Mouse (Mus musculus): Measurements from ENCODE around the gene Gm17555. TPM values are rescaled to one million over a fixed set of nuclear protein-coding genes. Genes with fewer than 3 reads are reported as not detected.

The Gm17555 gene
- polyA plus RNA-seq, 2 experiments, result not detected

DNA sequence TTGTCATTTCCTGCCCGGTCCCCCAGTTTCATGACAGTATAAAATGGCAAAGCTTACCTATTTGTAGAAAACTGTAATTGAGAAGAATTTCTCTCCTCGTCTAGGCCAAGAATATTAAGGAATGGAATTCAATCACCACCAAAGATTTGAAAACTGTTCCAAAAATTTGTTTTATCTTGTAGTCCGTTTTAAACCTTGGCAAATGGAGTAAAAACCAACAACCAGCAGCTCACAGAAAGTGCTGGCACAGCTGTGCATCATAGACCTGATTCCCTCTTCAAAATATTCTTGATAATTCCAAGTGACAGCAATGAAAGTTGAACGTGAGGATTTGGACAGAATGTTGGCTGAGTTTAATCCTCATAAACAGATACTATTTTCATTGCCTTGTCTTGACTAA, 23.6 kb upstream of the Gm17555 start:
- 59% methylated on average over 4 of the region's 4 CpGs for WGBS
- no peak for ATAC-seq (ENCODE audit: low FRiP score, low read depth)
- no peak for DNase-seq (ENCODE audit: low spot score)

DNA sequence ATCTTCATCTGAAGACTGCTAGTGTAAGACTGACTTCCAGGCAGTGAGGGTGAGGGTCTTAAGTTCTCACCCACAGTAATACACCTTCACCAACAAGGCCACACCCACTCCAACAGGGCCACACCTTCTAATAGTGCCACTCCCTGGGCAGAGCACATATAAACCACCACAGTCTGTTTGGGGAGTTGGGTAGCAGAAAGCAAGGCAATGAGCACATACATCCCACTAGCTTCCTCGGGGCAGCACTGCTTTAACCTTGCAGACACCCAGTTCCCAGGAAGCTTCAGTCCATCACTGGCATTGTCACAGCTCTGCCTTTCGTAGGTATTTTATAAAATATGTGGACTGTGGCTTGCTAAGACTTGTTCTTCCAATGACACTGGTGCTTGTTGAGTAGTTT, 22.8 kb upstream of the Gm17555 start:
- TF ChIP-seq POLR2A (IDR thresholded peaks at IDR 0.05; ENCODE audit: borderline replicate concordance, extremely low read depth, insufficient read depth, insufficient read length), result no peak
- DNase-seq (ENCODE audit: low spot score), result no peak
- H3K27ac ChIP-seq (replicated peaks; ENCODE audit: low read depth, low read length), result no peak overlapping the region
- no peaks in the 10 kb centered on the region for H3K36me3 ChIP-seq (ENCODE audit: control insufficient read depth, insufficient read depth, low read length)
- H3K4me1 ChIP-seq (ENCODE audit: control insufficient read depth, insufficient read depth, low read length), result no peaks in the 10 kb centered on the region
- ATAC-seq (ENCODE audit: low FRiP score, low read depth), result no peak
- H3K27me3 ChIP-seq (ENCODE audit: control insufficient read depth, insufficient read depth, low read length), result no peaks in the 10 kb centered on the region
- H3K4me3 ChIP-seq (replicated peaks; ENCODE audit: low read length), result no peak overlapping the region
- 79% methylated on average over 2 of the region's 2 CpGs for WGBS
- no peak overlapping the region for H3K9ac ChIP-seq (ENCODE audit: low read depth, low read length, severe bottlenecking)
- no peaks in the 10 kb centered on the region for H3K9me3 ChIP-seq (ENCODE audit: control insufficient read depth, low read length)
- no peak overlapping the region for H3K4me2 ChIP-seq (replicated peaks; ENCODE audit: low read depth, low read length, severe bottlenecking)

More for the DNA sequence above, 23.6 kb upstream of the Gm17555 start:
- Histone ChIP-seq H3K9me3 (ENCODE audit: control insufficient read depth, low read length) (no peaks in the 10 kb centered on the region), H3K4me2 (replicated peaks; ENCODE audit: low read depth, low read length, severe bottlenecking) (no peak overlapping the region), H3K9ac (ENCODE audit: low read depth, low read length, severe bottlenecking) (no peak overlapping the region), H3K4me3 (replicated peaks; ENCODE audit: low read length) (no peak overlapping the region), H3K4me1 (ENCODE audit: control insufficient read depth, insufficient read depth, low read length) (no peaks in the 10 kb centered on the region), H3K36me3 (ENCODE audit: control insufficient read depth, insufficient read depth, low read length) (no peaks in the 10 kb centered on the region), H3K27me3 (ENCODE audit: control insufficient read depth, insufficient read depth, low read length) (no peaks in the 10 kb centered on the region), H3K27ac (replicated peaks; ENCODE audit: low read depth, low read length) (no peak overlapping the region)
- TF ChIP-seq POLR2A (IDR thresholded peaks at IDR 0.05; ENCODE audit: borderline replicate concordance, extremely low read depth, insufficient read depth, insufficient read length), result no peak

DNA sequence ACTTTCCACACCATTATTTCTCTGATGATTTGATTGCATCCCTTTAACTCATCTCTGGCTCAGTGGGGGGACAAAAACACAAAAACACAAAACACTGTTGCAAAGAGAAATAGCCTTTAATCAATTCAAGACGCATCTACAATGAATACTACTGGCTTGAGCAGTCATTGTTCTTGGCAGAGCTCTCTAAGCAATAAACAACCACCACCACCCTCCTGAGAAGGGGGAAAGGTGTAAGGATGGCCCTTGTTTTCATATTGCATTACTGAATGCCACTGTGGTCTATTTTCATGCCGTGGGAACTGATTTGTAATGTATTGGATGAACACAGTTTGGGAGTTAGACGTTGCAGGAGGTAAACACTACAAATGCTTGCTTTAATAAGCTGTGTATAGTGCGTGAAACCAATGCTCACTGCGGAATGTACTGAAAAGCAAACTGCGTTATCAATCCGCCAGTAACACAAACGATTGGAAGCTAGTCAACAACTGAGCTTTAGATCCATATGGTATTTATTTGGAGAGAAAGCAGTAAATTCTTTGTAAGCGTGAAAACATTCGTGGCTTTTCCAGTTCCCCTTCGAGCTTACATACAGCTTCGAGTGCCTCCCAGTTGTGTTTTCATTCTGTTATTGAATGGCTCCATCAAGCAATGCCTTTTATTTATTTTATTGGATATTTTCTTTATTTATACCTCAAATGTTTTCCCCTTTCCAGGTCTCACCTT, 19.1 kb upstream of the Gm17555 start:
- TF ChIP-seq POLR2A (IDR thresholded peaks at IDR 0.05; ENCODE audit: borderline replicate concordance, extremely low read depth, insufficient read depth, insufficient read length), result no peak
- peak; percentile 68 for ATAC-seq (ENCODE audit: low FRiP score, low read depth)
- no peaks in the 10 kb centered on the region for H3K4me1 ChIP-seq (ENCODE audit: control insufficient read depth, insufficient read depth, low read length)
- no peak overlapping the region for H3K4me3 ChIP-seq (replicated peaks; ENCODE audit: low read length)
- H3K27ac ChIP-seq (replicated peaks; ENCODE audit: low read depth, low read length), result 0 out of 2 replicates have a peak overlapping the region, but pooled peaks have one; percentile 0
- WGBS, result 35% methylated on average over 12 of the region's 12 CpGs
- H3K36me3 ChIP-seq (ENCODE audit: control insufficient read depth, insufficient read depth, low read length), result no peaks in the 10 kb centered on the region
- 0 out of 2 replicates have a peak overlapping the region, but pooled peaks have one; percentile 17 for H3K4me2 ChIP-seq (replicated peaks; ENCODE audit: low read depth, low read length, severe bottlenecking)
- peak; percentile 82 for DNase-seq (ENCODE audit: low spot score)
- H3K9me3 ChIP-seq (ENCODE audit: control insufficient read depth, low read length), result no peaks in the 10 kb centered on the region
- no peak overlapping the region for H3K9ac ChIP-seq (ENCODE audit: low read depth, low read length, severe bottlenecking)
- H3K27me3 ChIP-seq (ENCODE audit: control insufficient read depth, insufficient read depth, low read length), result no peaks in the 10 kb centered on the region

DNA sequence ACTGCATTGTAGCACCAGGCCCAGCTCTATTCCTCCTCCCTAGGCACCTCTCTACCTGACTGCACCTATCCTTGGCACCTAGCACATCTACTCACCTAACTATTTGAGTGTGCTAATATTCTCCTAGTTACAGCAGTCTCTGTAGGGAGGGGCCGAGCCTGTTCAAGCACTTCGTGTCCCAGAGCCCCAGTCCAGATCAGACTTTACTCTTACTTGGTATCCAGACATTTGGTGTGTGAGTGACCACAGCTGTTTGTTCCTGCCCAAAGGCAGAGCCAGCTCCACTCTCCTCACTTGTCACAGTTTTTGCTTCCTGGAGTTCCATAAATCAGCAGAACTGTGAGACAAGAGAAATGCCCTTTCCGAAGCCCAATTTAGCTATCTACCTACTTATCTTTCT, 15.9 kb upstream of the Gm17555 start:
- Histone ChIP-seq H3K4me1 (ENCODE audit: control insufficient read depth, insufficient read depth, low read length) (no peaks in the 10 kb centered on the region), H3K27ac (replicated peaks; ENCODE audit: low read depth, low read length) (no peak overlapping the region), H3K36me3 (ENCODE audit: control insufficient read depth, insufficient read depth, low read length) (no peaks in the 10 kb centered on the region), H3K9me3 (ENCODE audit: control insufficient read depth, low read length) (no peaks in the 10 kb centered on the region), H3K4me3 (replicated peaks; ENCODE audit: low read length) (no peak overlapping the region), H3K27me3 (ENCODE audit: control insufficient read depth, insufficient read depth, low read length) (no peaks in the 10 kb centered on the region), H3K9ac (ENCODE audit: low read depth, low read length, severe bottlenecking) (no peak overlapping the region), H3K4me2 (replicated peaks; ENCODE audit: low read depth, low read length, severe bottlenecking) (no peak overlapping the region)
- DNase-seq (ENCODE audit: low spot score) (no peak), ATAC-seq (ENCODE audit: low FRiP score, low read depth) (no peak)
- no peak for TF ChIP-seq POLR2A (IDR thresholded peaks at IDR 0.05; ENCODE audit: borderline replicate concordance, extremely low read depth, insufficient read depth, insufficient read length)
- WGBS, result 75% methylated on average over 3 of the region's 3 CpGs

DNA sequence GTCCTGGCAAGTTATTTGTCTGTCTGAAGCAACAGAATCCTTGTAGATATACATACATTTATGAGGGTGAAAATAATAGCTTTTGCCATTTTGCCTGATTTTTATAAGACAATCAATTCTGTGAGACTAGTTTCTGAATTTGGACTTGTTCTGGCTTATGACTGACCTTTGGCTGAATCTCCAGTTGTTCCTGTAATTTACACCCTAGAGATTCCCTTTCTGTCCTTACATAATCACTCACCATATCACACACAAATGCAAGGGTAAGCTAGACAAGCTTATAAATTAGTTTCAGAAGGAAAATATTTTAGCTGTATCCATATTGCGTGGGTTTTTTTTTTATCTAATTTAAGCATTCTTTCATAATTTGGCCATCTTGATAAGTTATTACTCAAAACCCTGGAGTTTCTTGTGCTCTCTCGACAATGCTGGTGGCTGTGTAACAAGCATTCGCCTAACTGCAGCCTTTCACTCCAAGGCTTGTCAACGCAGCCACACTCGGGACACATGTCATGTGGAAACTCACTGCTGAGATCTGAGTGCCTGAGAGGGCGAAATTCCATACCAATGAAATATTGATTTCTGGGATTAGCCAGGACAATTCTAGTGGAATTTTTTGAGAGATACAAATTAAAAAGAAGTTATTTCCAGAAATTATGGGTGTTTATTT, 3.8 kb upstream of the Gm17555 start:
- Histone ChIP-seq H3K36me3 (ENCODE audit: control insufficient read depth, insufficient read depth, low read length) (no peaks in the 10 kb centered on the region), H3K9ac (ENCODE audit: low read depth, low read length, severe bottlenecking) (no peak overlapping the region), H3K4me2 (replicated peaks; ENCODE audit: low read depth, low read length, severe bottlenecking) (no peak overlapping the region), H3K27me3 (ENCODE audit: control insufficient read depth, insufficient read depth, low read length) (no peaks in the 10 kb centered on the region), H3K9me3 (ENCODE audit: control insufficient read depth, low read length) (no peaks in the 10 kb centered on the region), H3K4me3 (replicated peaks; ENCODE audit: low read length) (no peak overlapping the region), H3K4me1 (ENCODE audit: control insufficient read depth, insufficient read depth, low read length) (no peaks in the 10 kb centered on the region), H3K27ac (replicated peaks; ENCODE audit: low read depth, low read length) (no peak overlapping the region)
- no peak for DNase-seq (ENCODE audit: low spot score)
- ATAC-seq (ENCODE audit: low FRiP score, low read depth), result no peak
- WGBS, result 75% methylated on average over 6 of the region's 6 CpGs
- no peak for TF ChIP-seq POLR2A (IDR thresholded peaks at IDR 0.05; ENCODE audit: borderline replicate concordance, extremely low read depth, insufficient read depth, insufficient read length)

Data from limb, embryonic 14.5 days (tissue).